Mouse (Mus musculus): ENCODE results near the gene Arhgef6. TPM values are rescaled to one million over a fixed set of nuclear protein-coding genes. Genes with fewer than 3 reads are reported as not detected.
A peak's percentile ranks its signal among the peaks of the same experiment; 100 is the strongest.

Arhgef6 gene
- polyA plus RNA-seq (2012; rRNA removed): 1.7 and 2.4 TPM in 2 replicates

- no peaks in the 10 kb centered on the region for H3K36me3 ChIP-seq (ENCODE audit: control insufficient read depth, insufficient read depth, low read length)
- H3K4me3 ChIP-seq (ENCODE audit: low read depth, low read length): peak within 1 kb of the TSS; percentile 49
- no peaks in the 10 kb centered on the region for H3K27me3 ChIP-seq (ENCODE audit: control insufficient read depth, insufficient read depth, low read length)
- TF ChIP-seq POLR2A (IDR thresholded peaks at IDR 0.05; ENCODE audit: low read depth, low read length): no peak
- TF ChIP-seq CTCF (IDR thresholded peaks at IDR 0.05; ENCODE audit: extremely low read depth, insufficient read length, insufficient replicate concordance, low read depth, low read length): no peak
- peak within 1 kb of the TSS; percentile 71 for H3K27ac ChIP-seq (ENCODE audit: insufficient read depth, low read depth, low read length)
- WGBS: 30% methylated on average over 18 of the region's 18 CpGs
- no peaks in the 10 kb centered on the region for H3K4me1 ChIP-seq (ENCODE audit: control insufficient read depth, insufficient read depth, insufficient read length, low read length)
These were observed at the start of gene Arhgef6 for GRCm38 (mm10) chrX:57338371-57339211. Gene Arhgef6, minus strand, starts transcription at chrX:57338729.

GRCm38 (mm10) chrX:57380915-57381314, 42.4 kb upstream of the Arhgef6 start:
- Histone ChIP-seq H3K36me3 (ENCODE audit: control insufficient read depth, insufficient read depth, low read length) (peaks cover 22% of the 10 kb centered on the region), H3K4me1 (ENCODE audit: control insufficient read depth, insufficient read depth, insufficient read length, low read length) (no peaks in the 10 kb centered on the region)

GRCm38 (mm10) chrX:57378579-57378978, 40.0 kb upstream of the Arhgef6 start:
- 80% methylated on average over 3 of the region's 3 CpGs for WGBS
- H3K27ac ChIP-seq (ENCODE audit: insufficient read depth, low read depth, low read length): no peak overlapping the region
- H3K4me1 ChIP-seq (ENCODE audit: control insufficient read depth, insufficient read depth, insufficient read length, low read length): no peaks in the 10 kb centered on the region
- TF ChIP-seq POLR2A (IDR thresholded peaks at IDR 0.05; ENCODE audit: low read depth, low read length): no peak
- no peak for TF ChIP-seq CTCF (IDR thresholded peaks at IDR 0.05; ENCODE audit: extremely low read depth, insufficient read length, insufficient replicate concordance, low read depth, low read length)
- no peak overlapping the region for H3K4me3 ChIP-seq (ENCODE audit: low read depth, low read length)
- H3K36me3 ChIP-seq (ENCODE audit: control insufficient read depth, insufficient read depth, low read length): peaks cover 13% of the 10 kb centered on the region
- H3K27me3 ChIP-seq (ENCODE audit: control insufficient read depth, insufficient read depth, low read length): no peaks in the 10 kb centered on the region

More at GRCm38 (mm10) chrX:57380915-57381314, 42.4 kb upstream of the Arhgef6 start:
- Histone ChIP-seq H3K27ac (ENCODE audit: insufficient read depth, low read depth, low read length) (no peak overlapping the region), H3K4me3 (ENCODE audit: low read depth, low read length) (no peak overlapping the region), H3K27me3 (ENCODE audit: control insufficient read depth, insufficient read depth, low read length) (no peaks in the 10 kb centered on the region)
- TF ChIP-seq POLR2A (IDR thresholded peaks at IDR 0.05; ENCODE audit: low read depth, low read length): no peak
- no peak for TF ChIP-seq CTCF (IDR thresholded peaks at IDR 0.05; ENCODE audit: extremely low read depth, insufficient read length, insufficient replicate concordance, low read depth, low read length)
- 76% methylated on average over 5 of the region's 5 CpGs for WGBS

GRCm38 (mm10) chrX:57377096-57377495, 38.6 kb upstream of the Arhgef6 start:
- H3K4me1 ChIP-seq (ENCODE audit: control insufficient read depth, insufficient read depth, insufficient read length, low read length): no peaks in the 10 kb centered on the region
- no peak overlapping the region for H3K4me3 ChIP-seq (ENCODE audit: low read depth, low read length)
- no peak overlapping the region for H3K27ac ChIP-seq (ENCODE audit: insufficient read depth, low read depth, low read length)
- TF ChIP-seq POLR2A (IDR thresholded peaks at IDR 0.05; ENCODE audit: low read depth, low read length): no peak
- no peak for TF ChIP-seq CTCF (IDR thresholded peaks at IDR 0.05; ENCODE audit: extremely low read depth, insufficient read length, insufficient replicate concordance, low read depth, low read length)
- no peaks in the 10 kb centered on the region for H3K27me3 ChIP-seq (ENCODE audit: control insufficient read depth, insufficient read depth, low read length)
- 71% methylated on average over 3 of the region's 3 CpGs for WGBS
- H3K36me3 ChIP-seq (ENCODE audit: control insufficient read depth, insufficient read depth, low read length): peaks cover 9% of the 10 kb centered on the region; the same call in 1 of the 2 replicates

- no peak for TF ChIP-seq CTCF (IDR thresholded peaks at IDR 0.05; ENCODE audit: extremely low read depth, insufficient read length, insufficient replicate concordance, low read depth, low read length)
- TF ChIP-seq POLR2A (IDR thresholded peaks at IDR 0.05; ENCODE audit: low read depth, low read length): no peak
- Histone ChIP-seq H3K27me3 (ENCODE audit: control insufficient read depth, insufficient read depth, low read length) (no peaks in the 10 kb centered on the region), H3K4me3 (ENCODE audit: low read depth, low read length) (no peak overlapping the region), H3K27ac (ENCODE audit: insufficient read depth, low read depth, low read length) (no peak overlapping the region), H3K36me3 (ENCODE audit: control insufficient read depth, insufficient read depth, low read length) (peaks cover 6% of the 10 kb centered on the region; the same call in 1 of the 2 replicates), H3K4me1 (ENCODE audit: control insufficient read depth, insufficient read depth, insufficient read length, low read length) (no peaks in the 10 kb centered on the region)
- WGBS: 86% methylated on average over 2 of the region's 2 CpGs
These were observed 35.5 kb upstream of the Arhgef6 start for GRCm38 (mm10) chrX:57374029-57374428.

GRCm38 (mm10) chrX:57373543-57373942, 35.0 kb upstream of the Arhgef6 start:
- peaks cover 2% of the 10 kb centered on the region; the same call in 1 of the 2 replicates for H3K36me3 ChIP-seq (ENCODE audit: control insufficient read depth, insufficient read depth, low read length)
- TF ChIP-seq POLR2A (IDR thresholded peaks at IDR 0.05; ENCODE audit: low read depth, low read length): no peak
- no peak for TF ChIP-seq CTCF (IDR thresholded peaks at IDR 0.05; ENCODE audit: extremely low read depth, insufficient read length, insufficient replicate concordance, low read depth, low read length)
- no peak overlapping the region for H3K4me3 ChIP-seq (ENCODE audit: low read depth, low read length)
- no peaks in the 10 kb centered on the region for H3K4me1 ChIP-seq (ENCODE audit: control insufficient read depth, insufficient read depth, insufficient read length, low read length)
- WGBS: 98% methylated on average over 2 of the region's 2 CpGs
- no peaks in the 10 kb centered on the region for H3K27me3 ChIP-seq (ENCODE audit: control insufficient read depth, insufficient read depth, low read length)
- H3K27ac ChIP-seq (ENCODE audit: insufficient read depth, low read depth, low read length): no peak overlapping the region

GRCm38 (mm10) chrX:57372965-57373364, 34.4 kb upstream of the Arhgef6 start:
- 79% methylated on average over 4 of the region's 4 CpGs for WGBS
- H3K4me3 ChIP-seq (ENCODE audit: low read depth, low read length): no peak overlapping the region
- TF ChIP-seq CTCF (IDR thresholded peaks at IDR 0.05; ENCODE audit: extremely low read depth, insufficient read length, insufficient replicate concordance, low read depth, low read length) (no peak), POLR2A (IDR thresholded peaks at IDR 0.05; ENCODE audit: low read depth, low read length) (no peak)

More at GRCm38 (mm10) chrX:57372965-57373364, 34.4 kb upstream of the Arhgef6 start:
- Histone ChIP-seq H3K36me3 (ENCODE audit: control insufficient read depth, insufficient read depth, low read length) (no peaks in the 10 kb centered on the region; the same call in 1 of the 2 replicates), H3K4me1 (ENCODE audit: control insufficient read depth, insufficient read depth, insufficient read length, low read length) (no peaks in the 10 kb centered on the region), H3K27ac (ENCODE audit: insufficient read depth, low read depth, low read length) (no peak overlapping the region), H3K27me3 (ENCODE audit: control insufficient read depth, insufficient read depth, low read length) (no peaks in the 10 kb centered on the region)
